Comparison of ENCODE assay signal across 22 mouse cellular contexts in the genomic region with DNA sequence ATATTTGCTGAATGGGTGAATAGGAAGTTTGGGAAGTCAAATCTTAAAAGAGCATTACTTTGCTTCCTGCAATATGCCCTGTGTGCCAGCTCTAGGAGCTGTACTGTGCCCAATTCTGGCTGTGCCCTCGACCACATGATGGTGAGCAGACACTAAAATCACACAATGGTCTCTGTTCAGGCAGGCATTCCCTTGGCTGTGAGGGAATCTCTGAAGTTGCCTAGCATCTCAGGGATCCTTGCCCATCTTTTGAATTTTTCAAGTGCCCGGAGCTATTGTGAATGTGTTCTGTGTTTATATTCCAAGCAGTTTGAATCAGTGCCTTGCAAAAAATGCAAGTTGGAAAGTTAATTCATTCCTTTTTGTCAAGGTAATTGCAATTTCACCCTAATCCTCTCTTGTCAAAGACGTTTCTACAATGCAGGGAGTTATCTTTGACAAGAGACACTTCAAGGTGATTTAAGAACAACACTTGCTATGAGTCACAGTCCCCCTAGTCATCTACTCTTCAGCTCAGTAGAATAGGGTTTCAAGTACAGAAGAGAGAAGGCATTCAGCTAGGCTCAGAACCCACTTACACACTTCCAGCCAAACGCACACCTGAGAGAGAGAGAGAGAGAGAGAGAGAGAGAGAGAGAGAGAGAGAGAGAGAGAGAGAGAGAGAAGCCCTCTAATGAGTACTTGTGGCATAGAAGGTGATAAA.
A peak's percentile ranks its signal among the peaks of the same experiment; 100 is the strongest.
DNase-seq lines count a peak whose midpoint lies in the region; ATAC-seq lines count a peak whose summit lies in the region.
"Had no signal": no experiment of that assay in that cellular context is flagged by ENCODE, and none has a peak within 500 bp of the region (broad histone marks: within the 10 kb centered on the region; RNA-seq: fewer than 3 reads in every experiment).

No protein-coding gene starts in this region.

- H3K27me3 ChIP-seq in hindbrain, embryonic 14.5 days (ENCODE audit: control insufficient read depth, insufficient read depth, low read length) = no peaks in the 10 kb centered on the region
- H3K27me3 ChIP-seq in hindbrain, embryonic 11.5 days (ENCODE audit: control insufficient read depth, insufficient read depth, low read length) = no peaks in the 10 kb centered on the region
- H3K27me3 ChIP-seq in midbrain, embryonic 14.5 days (ENCODE audit: control insufficient read depth, insufficient read depth, low read length) = no peaks in the 10 kb centered on the region
- H3K27me3 ChIP-seq in midbrain, embryonic 11.5 days (ENCODE audit: control insufficient read depth, insufficient read depth, low read length) = no peaks in the 10 kb centered on the region
- H3K27me3 ChIP-seq: CH12.LX; embryonic facial prominence, embryonic 13.5 days; heart, embryonic 15.5 days; limb, embryonic 12.5 days had no signal

- peak; percentile 14 for DNase-seq in cerebellum, adult 9-11 months
- no peak for DNase-seq in cerebellum, adult 11 months
- DNase-seq in hindbrain, embryonic 14.5 days (ENCODE audit: low spot score) = peak; percentile 28
- DNase-seq in hindbrain, embryonic 11.5 days (ENCODE audit: low spot score) = no peak
- peak; percentile 46 for DNase-seq in midbrain, embryonic 14.5 days
- no peak for DNase-seq in midbrain, embryonic 11.5 days (ENCODE audit: low spot score, missing footprints)
- DNase-seq in adipocyte (ENCODE audit: low spot score) = no peak
- DNase-seq: gastrocnemius, postnatal 14 days; heart, adult 2 months; heart, postnatal 4 days; kidney, postnatal 36 days; layer of hippocampus, adult 9-11 months; lung, adult 2 months; lung, postnatal 4 days; right cerebral cortex, postnatal 25 days; thymus, adult 18-20 months had no signal

- H3K4me1 ChIP-seq in hindbrain, embryonic 14.5 days (replicated peaks; ENCODE audit: control insufficient read depth, insufficient read depth, low read length) = no peaks in the 10 kb centered on the region
- no peaks in the 10 kb centered on the region for H3K4me1 ChIP-seq in hindbrain, embryonic 11.5 days (replicated peaks; ENCODE audit: control insufficient read depth, insufficient read depth, low read length)
- peaks cover 10% of the 10 kb centered on the region; the same call in 1 of the 2 replicates for H3K4me1 ChIP-seq in midbrain, embryonic 14.5 days (ENCODE audit: control insufficient read depth, insufficient read depth, low read length)
- H3K4me1 ChIP-seq in midbrain, embryonic 11.5 days (ENCODE audit: control insufficient read depth, insufficient read depth, low read length) = no peaks in the 10 kb centered on the region

- H3K36me3 ChIP-seq in hindbrain, embryonic 14.5 days (replicated peaks; ENCODE audit: control insufficient read depth, insufficient read depth) = no peaks in the 10 kb centered on the region
- no peaks in the 10 kb centered on the region for H3K36me3 ChIP-seq in hindbrain, embryonic 11.5 days (ENCODE audit: control insufficient read depth, insufficient read depth, low read length)
- no peaks in the 10 kb centered on the region for H3K36me3 ChIP-seq in midbrain, embryonic 14.5 days (ENCODE audit: control insufficient read depth, insufficient read depth, low read length)
- no peaks in the 10 kb centered on the region for H3K36me3 ChIP-seq in midbrain, embryonic 11.5 days (ENCODE audit: control insufficient read depth, insufficient read depth, low read length)
- H3K36me3 ChIP-seq: embryonic facial prominence, embryonic 13.5 days; heart, embryonic 15.5 days; limb, embryonic 12.5 days; liver, embryonic 12.5 days had no signal

- H3K27ac ChIP-seq in hindbrain, embryonic 14.5 days = no peak overlapping the region
- no peak overlapping the region for H3K27ac ChIP-seq in hindbrain, embryonic 11.5 days (ENCODE audit: low read depth, low read length)
- H3K27ac ChIP-seq in midbrain, embryonic 14.5 days (replicated peaks; ENCODE audit: low read depth, low read length) = no peak overlapping the region
- H3K27ac ChIP-seq in midbrain, embryonic 11.5 days (ENCODE audit: low read depth, low read length) = no peak overlapping the region
- H3K27ac ChIP-seq: heart, adult 2 months; heart, embryonic 15.5 days; limb, embryonic 12.5 days; liver, embryonic 12.5 days had no signal

- WGBS in hindbrain, embryonic 14.5 days = 32% methylated on average over 4 of the region's 4 CpGs
- WGBS in hindbrain, embryonic 11.5 days = 56% methylated on average over 4 of the region's 4 CpGs
- WGBS in midbrain, embryonic 14.5 days = 22% methylated on average over 4 of the region's 4 CpGs
- WGBS in midbrain, embryonic 11.5 days = 31% methylated on average over 4 of the region's 4 CpGs

- no peak overlapping the region for H3K4me2 ChIP-seq in hindbrain, embryonic 14.5 days (replicated peaks)
- no peak overlapping the region for H3K4me2 ChIP-seq in hindbrain, embryonic 11.5 days (replicated peaks; ENCODE audit: low read depth, low read length)
- H3K4me2 ChIP-seq in midbrain, embryonic 14.5 days (ENCODE audit: low read length) = no peak overlapping the region
- H3K4me2 ChIP-seq in midbrain, embryonic 11.5 days = no peak overlapping the region
- H3K4me2 ChIP-seq: embryonic facial prominence, embryonic 13.5 days; heart, embryonic 15.5 days; limb, embryonic 12.5 days; liver, embryonic 12.5 days had no signal

- H3K9ac ChIP-seq in hindbrain, embryonic 14.5 days = no peak overlapping the region
- no peak overlapping the region for H3K9ac ChIP-seq in hindbrain, embryonic 11.5 days (ENCODE audit: low read depth, low read length)
- no peak overlapping the region for H3K9ac ChIP-seq in midbrain, embryonic 14.5 days (replicated peaks; ENCODE audit: low read length)
- H3K9ac ChIP-seq in midbrain, embryonic 11.5 days (ENCODE audit: low read length) = no peak overlapping the region
- H3K9ac ChIP-seq: embryonic facial prominence, embryonic 13.5 days; heart, embryonic 15.5 days; limb, embryonic 12.5 days; liver, embryonic 12.5 days had no signal

- no peak overlapping the region for H3K4me3 ChIP-seq in hindbrain, embryonic 14.5 days (replicated peaks; ENCODE audit: low read length)
- no peak overlapping the region for H3K4me3 ChIP-seq in hindbrain, embryonic 11.5 days (ENCODE audit: low read depth, low read length)
- H3K4me3 ChIP-seq in midbrain, embryonic 14.5 days (replicated peaks; ENCODE audit: low read depth, low read length) = no peak overlapping the region
- no peak overlapping the region for H3K4me3 ChIP-seq in midbrain, embryonic 11.5 days (ENCODE audit: low read depth, low read length)
- H3K4me3 ChIP-seq: embryonic facial prominence, embryonic 13.5 days; heart, adult 2 months; heart, embryonic 15.5 days; limb, embryonic 12.5 days; liver, embryonic 12.5 days had no signal

- peak; percentile 60; the same call in 1 of the 2 replicates for ATAC-seq in hindbrain, embryonic 14.5 days (ENCODE audit: low FRiP score)
- no peak for ATAC-seq in hindbrain, embryonic 11.5 days (ENCODE audit: low FRiP score)
- no peak for ATAC-seq in midbrain, embryonic 14.5 days (ENCODE audit: low FRiP score, low TSS enrichment)
- no peak for ATAC-seq in midbrain, embryonic 11.5 days (ENCODE audit: low FRiP score)
- ATAC-seq: intestine, embryonic 16.5 days; liver, embryonic 12.5 days had no signal

- no peaks in the 10 kb centered on the region for H3K9me3 ChIP-seq in hindbrain, embryonic 14.5 days (ENCODE audit: control insufficient read depth, low read length)
- no peaks in the 10 kb centered on the region for H3K9me3 ChIP-seq in hindbrain, embryonic 11.5 days (ENCODE audit: control insufficient read depth, low read length)
- H3K9me3 ChIP-seq in midbrain, embryonic 14.5 days (ENCODE audit: control insufficient read depth, low read length) = no peaks in the 10 kb centered on the region
- H3K9me3 ChIP-seq in midbrain, embryonic 11.5 days (ENCODE audit: control insufficient read depth, low read length) = no peaks in the 10 kb centered on the region
- H3K9me3 ChIP-seq: heart, embryonic 15.5 days; limb, embryonic 12.5 days; liver, embryonic 12.5 days had no signal

Comparison
In these comparisons a context has a peak if more than half of its experiments do, and no peak if none do; other contexts are left out.
1. DNase-seq: peak in cerebellum, adult 9-11 months (single experiment), hindbrain, embryonic 14.5 days (single experiment) and midbrain, embryonic 14.5 days (single experiment); none in cerebellum, adult 11 months (single experiment), hindbrain, embryonic 11.5 days (single experiment), midbrain, embryonic 11.5 days (single experiment) and adipocyte (single experiment).